Mouse (Mus musculus) lung, embryonic 15.5 days (tissue): ENCODE results near the gene Lrch1. TPM values are rescaled to one million over a fixed set of nuclear protein-coding genes. Genes with fewer than 3 reads are reported as not detected.

Experiments
- ATAC-seq: fragments of 200-750 bp; cut with Nextera tagmentation; 2 replicates; pipeline ENCODE4 v1.8.0; 2017; ENCODE audit warnings: moderate number of reproducible peaks, borderline replicate concordance; ENCODE audit not compliant: low FRiP score, low TSS enrichment; ENCODE audit errors: extremely low read depth
- H3K27ac ChIP-seq: fragments of 300-500 bp; sonication (generic); 2 replicates; pipeline ENCODE4 v1.5.1; 2015; ENCODE audit warnings: moderate library complexity, mild to moderate bottlenecking, inconsistent platforms
- H3K27me3 ChIP-seq: fragments of 300-500 bp; sonication (generic); 2 replicates; pipeline ENCODE4 v1.6.1; 2015; ENCODE audit warnings: inconsistent platforms
- H3K36me3 ChIP-seq: fragments of 300-500 bp; sonication (generic); 2 replicates; pipeline ENCODE4 v1.6.1; 2015; ENCODE audit warnings: inconsistent platforms
- H3K4me1 ChIP-seq: fragments of 300-500 bp; sonication (generic); 2 replicates; pipeline ENCODE4 v1.6.1; 2015; ENCODE audit warnings: inconsistent platforms
- H3K4me2 ChIP-seq: fragments of 300-500 bp; sonication (generic); 2 replicates; pipeline ENCODE4 v1.6.1; 2015; ENCODE audit warnings: inconsistent platforms, mild to moderate bottlenecking, moderate library complexity
- H3K4me3 ChIP-seq: fragments of 300-500 bp; sonication (generic); 2 replicates; pipeline ENCODE4 v1.5.1; 2015; ENCODE audit warnings: mild to moderate bottlenecking, inconsistent platforms
- H3K9ac ChIP-seq: fragments of 300-500 bp; sonication (generic); 2 replicates; pipeline ENCODE4 v1.6.1; 2015; ENCODE audit warnings: inconsistent platforms
- H3K9me3 ChIP-seq: fragments of 300-500 bp; sonication (generic); 2 replicates; pipeline ENCODE4 v1.6.1; 2016; ENCODE audit warnings: inconsistent platforms
- WGBS: fragments of 180-500 bp; shearing (Covaris S2); methylation state at CpG from one replicate; pipeline ENCODE4 v1.1.7; 2015; 5-methylcytosine and 5-hydroxymethylcytosine counted together
- polyA plus RNA-seq: library from polyadenylated mRNA; unstranded; fragments of >200 nt; fragmentation: Nextera tagmentation; extraction: Ambion mirVana; gene quantifications from 2 replicates; pipeline ENCODE4 v1.2.1, GENCODE M21; 2015

Lrch1 gene
- polyA plus RNA-seq, 1 experiment from 2014 or later, result 19.9 TPM

DNA sequence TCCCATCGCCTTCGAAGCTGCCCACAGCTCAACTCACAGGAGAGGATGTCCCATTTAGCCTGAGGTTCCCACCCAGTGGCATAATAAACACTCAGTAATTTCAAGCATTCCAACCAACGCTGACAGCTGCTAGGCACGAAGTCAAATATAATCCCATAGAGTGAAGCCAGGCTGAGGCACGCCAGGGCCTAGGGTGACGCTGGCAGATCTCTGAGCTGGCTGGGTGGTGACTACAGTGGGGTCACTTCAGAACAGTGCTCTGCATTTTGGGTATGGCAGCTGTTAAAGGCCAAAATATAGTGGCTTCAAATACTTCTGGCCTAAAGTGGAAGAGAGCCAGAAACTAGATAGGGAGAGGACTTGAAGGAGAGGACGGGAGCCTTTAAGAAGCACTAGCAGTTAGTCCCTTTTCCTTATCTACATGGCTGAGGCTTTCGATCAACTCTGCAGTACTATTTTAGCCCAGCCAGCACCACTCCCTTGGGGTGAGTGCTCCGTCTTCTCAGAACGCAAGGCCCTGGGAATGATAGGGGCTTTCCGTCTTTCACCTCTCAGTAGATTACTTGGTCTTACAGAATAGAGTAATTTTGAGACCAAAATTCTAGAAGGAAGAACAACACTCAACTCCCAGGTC lies 127.4 kb downstream of the Lrch1 start:
- H3K27ac ChIP-seq, result peak overlapping the region; percentile 49
- no peaks in the 10 kb centered on the region; the same call in 1 of the 2 replicates for H3K36me3 ChIP-seq
- H3K4me2 ChIP-seq, result no peak overlapping the region
- H3K4me3 ChIP-seq, result no peak overlapping the region
- peaks cover 11% of the 10 kb centered on the region; the same call in 1 of the 2 replicates for H3K4me1 ChIP-seq
- ATAC-seq, result peak; percentile 59; the same call in 1 of the 2 replicates
- H3K9ac ChIP-seq, result no peak overlapping the region
- 58% methylated on average over 11 of the region's 11 CpGs for WGBS
- H3K27me3 ChIP-seq, result no peaks in the 10 kb centered on the region
- no peaks in the 10 kb centered on the region for H3K9me3 ChIP-seq

GRCm38 (mm10) chr14:74816705-74817104 lies 131.0 kb downstream of the Lrch1 start:
- no peaks in the 10 kb centered on the region for H3K27me3 ChIP-seq
- H3K4me3 ChIP-seq, result no peak overlapping the region
- H3K9ac ChIP-seq, result no peak overlapping the region
- H3K4me2 ChIP-seq, result no peak overlapping the region
- ATAC-seq, result no peak
- no peak overlapping the region for H3K27ac ChIP-seq
- no peaks in the 10 kb centered on the region for H3K36me3 ChIP-seq
- H3K4me1 ChIP-seq, result peaks cover 11% of the 10 kb centered on the region; the same call in 1 of the 2 replicates
- no peaks in the 10 kb centered on the region for H3K9me3 ChIP-seq
- WGBS, result 81% methylated on average over 6 of the region's 6 CpGs

DNA sequence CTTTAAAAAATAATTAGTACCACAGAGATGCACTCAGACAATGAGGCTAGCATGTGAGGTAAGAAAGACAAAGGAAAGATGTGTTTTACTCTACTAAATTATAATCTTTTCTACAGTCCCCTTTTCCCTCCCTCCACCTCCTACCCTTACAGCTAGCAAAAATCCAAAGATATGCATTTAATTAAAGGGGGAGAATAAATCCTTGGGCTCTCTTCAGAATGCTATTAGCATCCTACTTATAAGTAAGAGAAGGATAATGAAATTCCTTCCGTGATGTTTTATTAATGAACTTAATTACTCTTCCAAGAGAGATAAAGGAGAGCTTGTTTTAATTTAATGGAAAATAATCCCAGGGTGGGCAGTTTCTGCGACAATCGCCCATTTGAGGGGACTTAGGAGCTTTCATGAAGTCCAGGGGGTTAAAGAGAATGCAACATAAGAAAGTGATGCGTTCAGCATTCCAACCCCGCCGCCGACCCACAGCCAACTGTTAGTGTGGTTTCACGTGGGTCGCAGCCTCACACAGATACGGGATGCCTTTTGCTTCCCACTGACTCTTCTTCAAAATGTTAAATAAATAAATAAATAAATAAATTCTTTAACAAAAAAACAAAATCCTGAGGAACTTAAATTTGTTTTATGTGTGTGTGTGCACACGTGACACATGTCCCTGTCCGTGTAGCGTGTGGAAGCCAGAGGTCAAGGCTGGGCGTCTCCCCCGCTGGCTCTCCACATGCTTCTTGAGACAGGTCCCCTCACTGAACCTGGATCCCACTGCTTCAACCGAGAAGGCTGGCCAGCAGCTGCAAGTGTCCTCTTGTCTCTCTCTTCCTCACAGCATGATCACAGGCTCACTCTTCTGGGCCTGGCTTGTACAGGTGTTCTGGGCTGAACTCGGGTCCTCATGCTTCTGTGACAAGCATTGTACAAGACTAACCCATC lies 132.6 kb downstream of the Lrch1 start:
- no peaks in the 10 kb centered on the region for H3K27me3 ChIP-seq
- no peak overlapping the region for H3K27ac ChIP-seq
- no peak for ATAC-seq
- H3K9ac ChIP-seq, result no peak overlapping the region
- H3K4me2 ChIP-seq, result no peak overlapping the region
- peaks cover 10% of the 10 kb centered on the region; the same call in 1 of the 2 replicates for H3K36me3 ChIP-seq
- H3K9me3 ChIP-seq, result no peaks in the 10 kb centered on the region
- peaks cover 7% of the 10 kb centered on the region; the same call in 1 of the 2 replicates for H3K4me1 ChIP-seq
- WGBS, result 87% methylated on average over 17 of the region's 17 CpGs
- no peak overlapping the region for H3K4me3 ChIP-seq

DNA sequence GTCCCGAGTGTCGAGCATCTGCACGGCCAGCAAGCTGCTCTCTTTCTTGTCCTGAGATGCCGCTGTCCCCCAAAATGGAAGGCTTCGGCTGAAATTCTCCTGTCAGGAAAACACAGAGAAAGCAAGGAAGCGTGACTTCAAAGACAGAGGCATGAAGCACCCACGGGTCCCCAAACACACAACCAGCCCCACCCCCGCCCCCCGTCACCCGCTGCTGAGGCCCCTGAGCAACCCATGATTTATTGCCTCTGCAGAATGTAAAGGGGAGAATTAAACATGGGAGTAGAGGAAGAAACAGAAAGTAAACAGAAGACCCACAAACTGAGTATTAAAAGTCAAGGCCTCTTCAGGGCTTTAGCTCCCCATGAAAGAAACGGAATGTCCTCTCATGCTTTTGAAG lies 136.1 kb downstream of the Lrch1 start:
- WGBS, result 68% methylated on average over 11 of the region's 11 CpGs
- H3K4me2 ChIP-seq, result no peak overlapping the region

GRCm38 (mm10) chr14:74801961-74802360 lies 145.7 kb downstream of the Lrch1 start:
- 76% methylated on average over 1 of the region's 1 CpGs for WGBS
- Histone ChIP-seq H3K27ac (no peak overlapping the region), H3K9ac (no peak overlapping the region), H3K4me3 (no peak overlapping the region), H3K9me3 (no peaks in the 10 kb centered on the region), H3K4me1 (no peaks in the 10 kb centered on the region), H3K4me2 (no peak overlapping the region), H3K27me3 (no peaks in the 10 kb centered on the region), H3K36me3 (peaks cover 60% of the 10 kb centered on the region)
- no peak for ATAC-seq

More for the DNA sequence above, 136.1 kb downstream of the Lrch1 start:
- H3K9ac ChIP-seq, result no peak overlapping the region
- no peak overlapping the region for H3K27ac ChIP-seq
- peaks cover 26% of the 10 kb centered on the region; the same call in 1 of the 2 replicates for H3K36me3 ChIP-seq
- no peak for ATAC-seq
- no peaks in the 10 kb centered on the region for H3K9me3 ChIP-seq
- no peaks in the 10 kb centered on the region for H3K27me3 ChIP-seq
- H3K4me3 ChIP-seq, result no peak overlapping the region
- H3K4me1 ChIP-seq, result no peaks in the 10 kb centered on the region

DNA sequence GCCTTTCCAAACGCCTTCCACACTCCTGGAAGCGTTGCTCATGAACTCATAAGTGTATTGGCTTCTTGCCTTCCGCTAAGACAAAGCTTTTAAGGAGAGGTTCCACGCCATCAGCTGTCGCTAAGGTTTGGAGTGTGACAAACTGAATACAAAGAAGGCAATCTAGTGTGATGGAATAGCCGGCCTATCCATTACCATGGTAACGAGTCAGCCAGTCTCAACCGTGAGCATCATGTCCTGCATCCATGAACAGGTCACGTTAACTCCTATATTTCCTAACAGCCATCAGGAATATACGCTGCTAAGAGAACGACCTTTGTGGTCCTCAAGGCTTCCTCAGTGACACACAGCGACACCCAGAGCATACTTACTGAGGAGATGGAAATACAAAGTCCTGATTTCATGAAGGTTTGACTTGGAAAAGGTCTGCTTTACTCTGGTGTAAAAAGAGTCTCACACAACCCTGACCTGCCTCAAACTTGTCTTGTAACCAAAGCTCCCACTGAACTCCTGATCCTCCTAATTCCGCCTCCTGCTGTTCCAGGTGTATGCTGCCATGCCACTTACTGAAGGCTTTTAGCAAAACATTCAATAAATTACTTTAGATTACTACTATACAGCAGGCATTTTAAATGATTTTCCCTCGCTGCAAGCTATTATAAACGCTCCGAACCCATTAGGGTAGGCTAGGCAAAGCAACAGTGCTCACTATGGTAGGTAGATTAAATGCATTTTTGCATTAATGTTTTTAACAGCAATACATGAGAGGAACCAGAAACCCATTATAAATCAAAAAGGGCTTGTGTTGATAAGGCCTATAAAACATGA lies 149.4 kb downstream of the Lrch1 start:
- peaks cover 47% of the 10 kb centered on the region for H3K36me3 ChIP-seq

GRCm38 (mm10) chr14:74797386-74798062 lies 150.2 kb downstream of the Lrch1 start:
- ATAC-seq, result no peak
- no peaks in the 10 kb centered on the region for H3K27me3 ChIP-seq
- no peak overlapping the region for H3K9ac ChIP-seq
- H3K4me3 ChIP-seq, result no peak overlapping the region
- H3K9me3 ChIP-seq, result no peaks in the 10 kb centered on the region
- no peaks in the 10 kb centered on the region for H3K4me1 ChIP-seq
- no peak overlapping the region for H3K4me2 ChIP-seq
- no peak overlapping the region for H3K27ac ChIP-seq
- peaks cover 43% of the 10 kb centered on the region for H3K36me3 ChIP-seq
- 82% methylated on average over 10 of the region's 10 CpGs for WGBS

More for the DNA sequence above, 149.4 kb downstream of the Lrch1 start:
- Histone ChIP-seq H3K9ac (no peak overlapping the region), H3K27ac (no peak overlapping the region), H3K4me2 (no peak overlapping the region), H3K9me3 (no peaks in the 10 kb centered on the region), H3K4me3 (no peak overlapping the region), H3K4me1 (no peaks in the 10 kb centered on the region), H3K27me3 (no peaks in the 10 kb centered on the region)
- 88% methylated on average over 16 of the region's 16 CpGs for WGBS
- no peak for ATAC-seq

- Histone ChIP-seq H3K27ac (no peak overlapping the region), H3K4me1 (no peaks in the 10 kb centered on the region; the same call in 1 of the 2 replicates), H3K27me3 (no peaks in the 10 kb centered on the region), H3K36me3 (peaks cover 22% of the 10 kb centered on the region; the same call in 1 of the 2 replicates), H3K9me3 (no peaks in the 10 kb centered on the region), H3K9ac (no peak overlapping the region), H3K4me2 (no peak overlapping the region), H3K4me3 (no peak overlapping the region)
- 54% methylated on average over 12 of the region's 12 CpGs for WGBS
- no peak for ATAC-seq
Measured at GRCm38 (mm10) chr14:74794931-74795330, 152.7 kb downstream of the Lrch1 start.

DNA sequence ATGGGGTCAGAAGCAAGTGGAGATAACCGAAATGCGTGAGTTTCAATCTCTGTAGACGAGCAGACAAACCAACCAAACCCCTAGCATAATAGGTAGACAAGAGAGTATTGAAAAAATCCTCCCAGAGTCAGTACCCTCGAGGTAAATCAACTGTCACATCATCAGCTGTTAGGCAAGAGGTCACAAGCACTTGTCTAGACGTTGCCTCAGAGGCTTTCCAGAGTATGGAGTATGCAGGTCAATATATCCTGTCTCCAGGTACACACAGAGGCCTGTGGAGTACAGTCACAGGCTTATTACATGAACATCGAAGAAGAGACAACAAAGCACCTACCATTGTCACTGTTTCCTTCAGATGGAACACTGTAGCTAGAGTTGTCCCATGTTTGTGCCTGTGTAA lies 154.9 kb downstream of the Lrch1 start:
- Histone ChIP-seq H3K27ac (no peak overlapping the region), H3K27me3 (no peaks in the 10 kb centered on the region), H3K9me3 (no peaks in the 10 kb centered on the region), H3K4me2 (no peak overlapping the region), H3K36me3 (peaks cover 16% of the 10 kb centered on the region; the same call in 1 of the 2 replicates), H3K4me3 (no peak overlapping the region), H3K9ac (no peak overlapping the region), H3K4me1 (no peaks in the 10 kb centered on the region; the same call in 1 of the 2 replicates)
- ATAC-seq, result no peak
- WGBS, result 69% methylated on average over 6 of the region's 6 CpGs

DNA sequence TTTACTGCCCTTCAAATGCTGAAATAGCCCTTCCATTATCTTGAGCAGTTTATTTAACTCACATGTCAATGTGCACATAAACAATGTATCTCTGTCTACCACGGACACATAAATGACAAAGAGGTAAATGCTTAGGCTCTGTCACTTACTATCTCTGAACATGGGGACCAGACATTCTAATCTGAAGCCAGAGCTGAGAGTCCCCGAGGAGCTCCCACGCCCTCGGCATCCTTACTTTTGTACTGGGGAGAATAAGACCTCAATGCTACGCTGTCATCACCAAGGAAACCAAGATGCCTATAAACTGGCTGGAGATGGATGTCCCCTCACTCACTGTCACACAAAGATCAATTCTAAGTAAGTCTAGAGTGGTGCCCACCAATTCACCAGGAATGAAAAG lies 157.1 kb downstream of the Lrch1 start:
- Histone ChIP-seq H3K27ac (no peak overlapping the region), H3K4me1 (no peaks in the 10 kb centered on the region; the same call in 1 of the 2 replicates), H3K9me3 (no peaks in the 10 kb centered on the region), H3K4me2 (no peak overlapping the region), H3K9ac (no peak overlapping the region), H3K27me3 (no peaks in the 10 kb centered on the region), H3K4me3 (no peak overlapping the region), H3K36me3 (peaks cover 23% of the 10 kb centered on the region)
- WGBS, result 60% methylated on average over 5 of the region's 5 CpGs
- no peak for ATAC-seq

DNA sequence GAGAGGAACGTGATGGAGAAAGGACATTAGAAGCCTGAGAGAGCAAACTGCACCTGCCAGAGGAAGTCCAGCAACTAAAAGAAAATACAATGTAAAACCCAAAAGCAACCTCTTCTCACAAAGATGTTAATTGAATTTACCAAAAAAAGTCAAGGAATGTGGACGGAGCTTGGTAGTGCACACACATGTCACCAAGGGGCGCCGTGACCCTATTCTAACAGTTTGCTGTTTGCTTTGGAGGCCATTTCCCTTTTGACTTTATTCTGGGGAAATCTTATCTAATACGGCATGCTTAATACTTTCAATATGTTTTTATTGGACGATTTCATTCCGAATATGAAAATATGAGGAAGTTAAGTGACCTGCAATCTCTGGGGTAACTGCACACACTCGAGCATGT lies 158.9 kb downstream of the Lrch1 start:
- no peak for ATAC-seq
- Histone ChIP-seq H3K9me3 (no peaks in the 10 kb centered on the region), H3K4me1 (no peaks in the 10 kb centered on the region; the same call in 1 of the 2 replicates), H3K4me2 (no peak overlapping the region), H3K4me3 (no peak overlapping the region), H3K27ac (no peak overlapping the region), H3K27me3 (no peaks in the 10 kb centered on the region), H3K36me3 (peaks cover 29% of the 10 kb centered on the region), H3K9ac (no peak overlapping the region)
- WGBS, result 68% methylated on average over 8 of the region's 8 CpGs
